Comparison of ENCODE assay signal across 13 mouse cellular contexts in the genomic region with DNA sequence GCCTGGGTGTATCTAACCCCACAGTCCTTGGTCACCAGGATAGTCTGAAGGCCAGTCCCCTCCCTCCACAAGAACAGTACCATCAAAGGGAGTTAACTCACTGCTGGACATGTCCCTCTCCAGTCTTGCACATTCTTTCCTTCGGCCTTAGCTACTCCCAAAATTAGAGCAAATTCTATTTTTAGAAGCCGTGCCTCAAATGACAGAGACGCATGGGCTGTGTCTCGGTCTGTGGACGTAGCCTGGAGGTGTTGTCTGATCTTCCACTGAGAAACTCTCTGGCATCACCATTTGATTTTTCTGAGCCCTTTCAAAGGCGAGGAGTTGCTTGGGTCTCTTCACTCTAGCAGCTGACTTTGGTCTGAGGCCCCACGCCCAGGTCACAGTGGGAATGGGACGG. TPM values are rescaled to one million over a fixed set of nuclear protein-coding genes. Genes with fewer than 3 reads are reported as not detected.
"Had no signal": no experiment of that assay in that cellular context is flagged by ENCODE, and none has a peak within 500 bp of the region (broad histone marks: within the 10 kb centered on the region; RNA-seq: fewer than 3 reads in every experiment).

No protein-coding gene starts in this region.

- H3K9me3 ChIP-seq: kidney, embryonic 15.5 days; liver, embryonic 13.5 days had no signal

- H3K9ac ChIP-seq: kidney, embryonic 15.5 days; liver, embryonic 13.5 days had no signal

- H3K4me2 ChIP-seq: kidney, embryonic 15.5 days; liver, embryonic 13.5 days; midbrain, embryonic 11.5 days had no signal

- H3K4me3 ChIP-seq: kidney, embryonic 15.5 days; left cerebral cortex, adult 2 months; liver, embryonic 13.5 days had no signal

- H3K36me3 ChIP-seq: kidney, embryonic 15.5 days; liver, embryonic 13.5 days had no signal

- DNase-seq: kidney, adult 8-10 months; kidney, postnatal 10 days; kidney, postnatal 36 days; layer of hippocampus, postnatal 36 days; liver, embryonic 13.5 days; lung, postnatal 36 days; midbrain, embryonic 14.5 days; thymus, postnatal 25 days had no signal

- H3K27ac ChIP-seq: kidney, embryonic 15.5 days; left cerebral cortex, adult 2 months; liver, embryonic 13.5 days had no signal

- H3K4me1 ChIP-seq: liver, embryonic 13.5 days had no signal

RNA-seq across cellular contexts. Expression of a gene that starts 2.3 kb away (rescaled TPM):
- total RNA-seq: megakaryocyte progenitor cell, adult 5-6 weeks; megakaryocyte-erythroid progenitor cell, adult 5-6 weeks had no signal
